Mouse (Mus musculus) spleen, postnatal 14 days (tissue): ENCODE measurements at regions not wholly inside any gene's neighbourhood (a gene's known extent, or its start where the extent isn't known, plus 50 kb on each side); places are given as distances from the start of the nearest gene placed in this dataset.

Experiments used
- DNase-seq, 2 experiments: peaks; one replicate each; pipeline ENCODE4 v3.0.0; 2021 to 2022; ENCODE audit warnings: low spot score in 2 of 2

DNA sequence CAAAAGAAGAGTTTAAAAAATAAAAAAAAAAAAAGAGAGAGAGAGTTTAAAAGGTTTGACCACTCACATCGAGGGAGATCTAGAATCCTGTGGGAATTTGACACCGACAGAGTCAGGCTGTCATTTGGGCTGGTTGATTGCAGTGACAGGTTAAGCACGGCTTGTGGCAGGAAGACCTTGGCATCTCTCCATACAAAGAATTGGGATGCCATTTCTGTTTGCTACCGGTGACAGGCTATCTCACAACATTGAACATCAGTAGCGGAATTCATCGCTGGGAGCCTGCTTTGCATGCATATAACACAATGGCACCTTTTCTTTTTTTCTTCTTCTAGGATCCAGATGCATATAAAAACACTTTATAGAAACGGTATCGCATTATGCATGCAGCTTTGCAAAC lies 53.7 kb upstream of the Gm26657 start:
- DNase-seq, result no peak

GRCm38 (mm10) chr4:56685696-56686095 lies 54.2 kb upstream of the Gm26657 start:
- DNase-seq, result no peak

DNA sequence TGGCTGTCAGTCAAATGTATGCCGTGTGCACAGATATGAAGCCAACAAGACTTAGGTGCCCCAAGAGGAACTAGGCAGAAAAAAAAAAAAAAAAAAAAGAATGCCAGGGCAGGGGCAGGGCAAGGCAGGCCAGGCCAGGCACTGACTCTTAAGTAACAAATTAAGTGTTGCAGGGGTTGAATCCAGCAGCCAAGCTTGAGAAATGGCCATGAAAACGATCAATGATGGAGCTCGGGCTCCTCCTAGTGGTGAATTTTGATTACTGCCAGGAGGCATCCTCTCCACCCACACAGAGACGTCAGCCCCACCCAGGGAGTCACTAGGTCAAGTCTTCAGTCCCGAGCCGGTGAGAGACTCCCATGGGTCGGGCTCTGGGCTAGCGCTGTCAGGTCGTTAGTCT lies 54.7 kb upstream of the Gm26657 start:
- peak; percentile 28 to 54 for DNase-seq

DNA sequence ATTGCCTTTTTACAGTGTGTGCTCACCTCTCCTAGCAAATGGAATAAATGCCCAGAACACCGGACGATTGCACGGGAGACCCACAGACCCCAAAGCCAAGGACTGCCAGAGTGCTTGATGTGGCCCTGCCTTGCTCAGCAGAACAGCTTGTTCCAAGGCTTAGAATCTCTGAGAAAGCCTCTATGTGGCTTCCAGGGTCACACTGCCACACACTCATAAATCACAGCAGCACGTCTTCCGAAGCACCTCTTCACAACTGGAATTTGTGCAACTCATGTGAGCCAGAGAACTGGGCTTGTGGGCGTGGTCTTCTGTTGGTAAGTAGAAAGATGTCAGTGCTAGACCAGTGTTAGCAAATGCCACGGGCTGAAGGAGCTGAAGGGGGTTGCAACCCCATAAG lies 55.8 kb upstream of the Gm26657 start:
- no peak for DNase-seq

DNA sequence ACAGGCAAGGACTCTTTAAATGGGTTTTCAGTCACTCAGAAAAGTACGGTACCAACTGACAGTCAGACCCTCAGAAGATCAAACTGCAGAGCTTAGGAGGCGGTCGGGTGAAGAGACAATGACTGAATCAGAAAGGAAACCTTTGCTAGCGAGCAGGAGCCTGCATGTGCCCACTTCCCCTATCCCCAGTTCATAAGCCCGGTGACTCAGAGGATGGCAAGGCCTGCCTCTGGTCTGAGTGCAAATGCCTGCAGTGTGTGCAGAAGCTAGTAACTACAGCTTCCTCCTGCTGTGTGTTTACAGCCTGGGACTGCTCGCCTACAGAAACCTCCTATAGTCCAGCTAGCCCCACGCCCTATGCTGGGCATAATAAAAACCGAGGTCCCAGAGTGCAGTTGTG lies 58.7 kb upstream of the Gm26657 start:
- DNase-seq, result no peak

DNA sequence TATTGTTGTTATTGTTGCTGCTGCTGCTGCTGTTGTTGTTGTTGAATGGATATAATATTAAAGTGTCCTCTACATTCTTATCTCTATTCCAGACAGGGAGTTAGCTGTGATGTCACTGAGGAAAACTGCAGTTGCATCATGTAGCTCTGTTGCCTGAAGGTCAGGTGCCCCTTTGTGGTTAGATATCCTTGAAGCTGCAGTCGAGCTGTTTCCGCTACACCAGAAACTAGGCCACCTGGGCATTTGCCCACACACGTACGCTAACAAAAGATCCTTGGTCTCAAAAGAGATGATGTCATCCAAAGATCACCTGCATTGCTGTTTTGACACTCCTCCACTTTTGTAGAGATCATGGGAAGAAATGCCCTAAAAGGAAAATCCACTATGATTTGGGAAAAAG lies 66.0 kb upstream of the Gm26657 start:
- DNase-seq, result no peak

- no peak for DNase-seq
Measured at GRCm38 (mm10) chr4:56664921-56665320, 74.9 kb upstream of the Gm26657 start.

GRCm38 (mm10) chr4:56661816-56662215 lies 78.1 kb upstream of the Gm26657 start:
- DNase-seq, result no peak

- DNase-seq, result no peak
Measured at GRCm38 (mm10) chr4:56657046-56657445, 82.8 kb upstream of the Gm26657 start.

DNA sequence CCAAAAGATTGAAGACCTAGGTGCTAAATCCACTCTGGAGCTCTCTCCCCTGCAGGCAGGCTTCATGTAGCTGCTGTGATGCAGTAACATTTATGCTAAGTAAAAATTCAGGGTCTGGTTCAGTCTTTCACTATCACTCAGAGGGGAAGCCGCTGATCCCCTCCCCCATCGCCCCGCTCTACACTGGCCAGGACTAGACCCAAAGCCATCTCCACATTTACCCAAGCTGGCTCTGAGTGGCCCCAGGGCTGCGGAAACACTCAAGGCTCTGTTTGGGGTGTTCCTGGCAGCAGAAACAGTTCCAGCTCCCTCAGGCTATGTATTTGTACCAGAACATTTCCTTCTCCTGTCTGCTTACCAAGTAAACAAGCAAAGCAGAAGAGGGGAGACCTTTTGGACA lies 85.5 kb upstream of the Gm26657 start:
- DNase-seq, result no peak

DNA sequence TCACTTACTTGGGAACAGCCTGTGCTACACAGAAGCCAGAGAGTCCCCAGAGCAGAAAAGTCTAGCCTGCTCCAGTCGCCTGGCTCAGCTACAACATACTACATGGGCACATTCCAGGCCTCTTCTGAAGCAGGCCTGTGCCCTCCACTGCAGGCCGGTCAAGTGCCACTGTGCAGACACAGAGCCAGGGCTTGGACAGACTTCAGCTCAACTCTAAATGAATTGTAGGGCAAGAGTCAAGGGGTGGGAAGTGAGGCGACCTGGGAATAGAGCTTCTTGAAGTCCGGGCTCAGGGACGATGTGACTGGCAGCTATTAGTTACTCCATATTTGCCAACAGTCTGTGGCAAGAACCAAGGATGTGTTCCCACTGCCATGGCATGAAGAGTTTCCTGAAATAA lies 87.1 kb upstream of the Gm26657 start:
- no peak for DNase-seq

GRCm38 (mm10) chr4:56649731-56650130 lies 90.1 kb upstream of the Gm26657 start:
- no peak for DNase-seq

DNA sequence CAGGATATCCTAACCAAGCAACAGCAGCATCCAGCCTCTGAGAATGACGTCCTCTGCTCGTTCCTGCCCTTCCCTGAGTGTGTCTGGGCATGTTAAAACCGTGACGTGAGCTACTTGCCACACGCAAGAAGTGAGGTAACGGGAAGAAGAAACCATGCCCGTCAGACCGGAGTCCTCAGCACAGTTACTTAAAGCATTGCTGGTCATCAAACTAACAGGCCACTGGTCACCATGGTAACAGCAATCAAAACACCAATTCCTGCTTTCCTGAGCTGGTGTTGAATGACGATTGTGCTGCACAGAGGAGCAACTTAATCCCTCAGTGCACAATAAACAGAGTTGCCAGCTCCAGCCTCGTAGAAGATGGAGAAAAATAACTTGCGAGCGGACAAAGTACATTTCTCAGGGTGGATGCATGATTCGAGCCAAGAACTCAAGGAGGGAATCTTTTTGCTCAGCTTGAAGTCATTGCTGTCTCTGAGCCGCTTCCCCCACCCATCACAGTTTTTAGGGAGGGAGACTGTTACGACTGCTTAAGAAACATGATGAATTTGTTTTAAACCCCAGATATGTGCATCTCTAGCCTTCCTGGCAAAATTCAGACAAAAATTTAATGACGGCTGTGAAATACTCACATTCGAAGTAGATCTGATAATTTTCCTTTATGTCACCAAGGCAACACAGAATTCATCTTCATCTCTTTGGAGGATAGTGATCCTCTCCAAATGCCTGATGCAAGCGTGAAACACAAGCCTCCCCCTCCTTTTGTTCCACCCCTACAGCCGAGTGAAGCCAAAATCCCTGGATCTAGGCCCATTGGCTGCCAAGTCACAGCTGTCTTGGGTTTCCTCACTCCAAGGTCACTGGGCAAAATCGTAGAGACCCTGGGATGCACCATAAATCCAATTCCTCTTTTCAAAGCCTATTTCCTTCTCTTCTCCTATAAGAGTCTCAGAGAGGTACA lies 95.6 kb upstream of the Gm26657 start:
- no peak for DNase-seq

GRCm38 (mm10) chr4:56643491-56643890 lies 96.4 kb upstream of the Gm26657 start:
- no peak for DNase-seq

DNA sequence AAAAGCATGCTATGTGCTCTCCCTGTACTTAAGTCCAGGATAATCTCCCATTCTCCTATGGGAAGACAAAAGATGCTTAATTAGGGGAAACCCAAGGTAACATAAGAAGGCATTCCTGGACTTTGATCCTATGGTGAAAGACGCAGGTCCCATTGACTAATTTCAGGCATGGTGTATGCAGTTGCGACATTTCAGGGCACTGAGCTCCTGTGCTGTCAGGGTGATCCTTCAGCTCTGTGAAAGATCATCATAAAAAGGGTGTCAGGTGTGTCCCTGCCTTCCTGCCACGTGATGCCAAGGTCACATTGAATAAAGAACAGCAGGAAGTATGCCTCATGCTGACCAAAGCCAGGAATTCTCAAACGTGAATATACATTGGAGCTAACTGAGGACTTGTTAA lies 100.2 kb upstream of the Gm26657 start:
- DNase-seq, result no peak

DNA sequence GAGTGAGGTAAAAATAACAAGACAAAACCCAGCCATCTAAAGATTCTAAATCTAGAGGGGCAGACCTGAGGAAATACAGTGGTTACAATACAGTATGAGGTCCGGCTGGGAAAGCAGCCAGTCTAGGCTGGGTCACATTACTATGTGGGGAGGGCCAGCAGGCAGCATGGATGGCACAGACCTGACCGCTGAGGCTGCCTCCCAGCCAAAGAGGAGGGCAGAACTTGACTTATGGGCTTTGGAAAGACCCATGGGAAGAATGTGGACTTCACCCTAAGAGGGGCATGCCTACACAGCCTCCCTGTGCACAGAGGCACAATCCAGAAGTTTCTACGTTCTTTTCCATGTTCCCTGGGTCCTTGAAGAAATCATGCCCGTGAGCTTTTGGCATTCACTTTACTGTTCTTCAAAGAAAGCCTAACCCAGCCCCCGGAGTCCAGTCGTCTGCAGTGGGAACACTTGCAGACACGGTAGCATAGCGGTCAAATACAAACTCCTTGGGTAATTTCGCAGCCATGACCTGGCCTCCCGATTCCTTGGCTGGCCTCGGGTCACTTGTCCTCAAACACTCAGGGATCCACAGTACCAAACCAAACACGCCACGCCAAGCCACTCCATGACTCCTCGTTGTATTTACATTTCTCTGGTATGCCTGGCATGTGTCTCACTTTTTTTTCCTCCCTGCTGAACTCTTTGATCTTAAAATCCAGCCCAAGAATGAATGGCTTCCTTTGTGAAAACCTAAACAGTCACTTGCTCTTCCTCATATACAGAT lies 101.0 kb upstream of the Gm26657 start:
- no peak for DNase-seq

DNA sequence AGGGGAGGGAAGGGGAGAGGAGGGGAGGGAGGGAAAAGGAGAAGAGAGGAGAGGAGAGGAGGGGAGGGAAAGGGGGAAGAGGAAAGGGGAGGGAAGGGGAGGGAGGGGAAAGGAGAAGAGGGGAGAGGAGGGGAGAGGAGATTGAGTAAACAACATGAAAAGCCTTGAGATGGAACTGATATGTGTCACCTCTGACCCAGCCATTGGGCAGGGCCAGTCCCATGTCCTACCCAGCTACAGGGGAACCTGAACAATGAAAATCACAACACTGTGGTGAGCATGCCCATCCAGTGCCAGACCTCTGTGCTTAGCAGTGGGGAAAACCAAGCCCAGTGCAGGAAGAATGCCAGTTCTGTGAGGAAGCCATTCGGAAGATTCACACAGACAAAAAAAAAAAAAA lies 103.6 kb upstream of the Gm26657 start:
- no peak for DNase-seq

GRCm38 (mm10) chr4:56633528-56633927 lies 106.3 kb upstream of the Gm26657 start:
- no peak for DNase-seq

- DNase-seq, result no peak
Measured at GRCm38 (mm10) chr4:56630251-56630650, 109.6 kb upstream of the Gm26657 start.

DNA sequence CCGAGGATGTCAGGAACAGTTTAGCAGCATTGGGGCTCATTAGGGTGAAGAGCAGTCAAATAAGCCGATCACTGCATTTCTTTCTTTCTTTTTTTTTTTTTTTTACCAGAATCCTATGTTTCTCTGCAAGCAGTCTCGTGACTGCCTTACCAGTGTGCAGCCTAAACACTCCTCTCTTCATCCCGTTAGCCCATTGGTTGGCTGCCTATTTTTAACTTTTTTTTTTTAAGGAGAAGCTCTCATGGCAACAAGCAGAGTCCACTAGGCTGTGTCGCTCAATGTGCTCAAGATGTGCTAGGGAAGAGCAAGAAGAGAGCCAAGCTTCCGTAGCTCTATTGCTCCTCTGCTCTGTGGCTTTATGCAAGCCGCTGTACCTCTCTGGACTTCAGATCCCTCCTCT lies 112.7 kb upstream of the Gm26657 start:
- no peak for DNase-seq

DNA sequence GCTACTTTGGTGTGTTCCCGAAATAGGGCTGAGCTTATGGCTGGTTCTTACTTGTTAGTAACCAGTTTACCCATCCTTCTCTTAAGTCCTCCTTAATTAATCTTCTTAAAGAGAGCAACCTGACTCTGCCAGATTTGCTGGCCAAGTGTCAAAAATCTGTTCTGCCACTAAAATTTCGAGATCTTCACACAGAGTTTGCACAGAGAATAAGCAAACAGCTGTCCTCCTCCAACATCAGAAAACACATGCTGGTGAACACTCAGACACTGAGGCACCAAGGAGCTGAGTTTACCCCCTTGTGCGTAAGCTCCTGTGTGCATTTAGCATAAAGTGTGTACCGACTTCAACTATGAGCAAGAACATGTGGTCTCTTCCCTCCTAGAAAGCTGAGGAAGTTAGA lies 118.1 kb upstream of the Gm26657 start:
- DNase-seq, result no peak

DNA sequence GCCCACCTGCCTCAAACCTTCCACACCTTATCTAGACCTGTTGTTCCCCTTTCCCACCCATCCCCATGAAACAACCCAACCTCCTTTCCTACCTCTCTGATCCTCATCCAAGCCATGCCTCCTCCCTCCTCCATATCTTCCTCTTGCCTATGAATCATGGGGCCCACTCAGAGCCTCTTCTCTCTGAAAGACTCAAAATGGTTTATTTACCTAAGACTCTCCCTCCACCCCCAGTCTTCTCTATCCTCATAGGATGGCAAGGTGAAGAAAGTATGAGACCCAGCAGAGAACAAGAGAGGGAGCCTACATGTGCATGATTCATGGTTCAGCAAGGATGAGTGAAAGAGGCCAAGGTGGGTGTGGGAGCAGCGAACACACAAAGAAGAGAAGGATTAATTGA lies 118.5 kb upstream of the Gm26657 start:
- no peak for DNase-seq

DNA sequence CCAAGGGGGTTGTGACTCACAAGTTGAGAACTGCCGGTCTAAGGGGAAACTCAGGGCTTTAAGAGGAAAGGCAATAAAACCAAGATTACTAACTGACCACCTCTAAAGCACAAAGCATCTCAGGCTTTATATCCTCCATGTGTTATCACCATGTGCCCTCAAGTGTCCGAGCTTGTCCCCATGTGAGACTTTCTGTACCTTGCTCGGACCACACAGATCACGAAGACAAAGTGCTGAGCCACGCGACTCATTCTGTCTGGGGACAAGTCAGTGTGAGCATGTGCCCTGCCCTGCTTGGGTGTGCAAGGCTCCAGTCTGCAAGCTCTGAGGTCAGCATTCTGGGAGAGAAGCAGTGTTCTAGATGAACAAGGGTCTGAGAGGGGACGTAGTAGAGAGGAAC lies 119.2 kb upstream of the Gm26657 start:
- no peak for DNase-seq
